Mouse (Mus musculus) C2C12 (cell line): Measurements from ENCODE around the gene Frmd4a.

ENCODE experiments used
- CEBPB ChIP-seq: IDR thresholded peaks from one replicate; pipeline ENCODE4 v1.6.1; 2011; ENCODE audit warnings: low read depth, mild to moderate bottlenecking, control low read depth, moderate library complexity
- CTCF ChIP-seq: IDR thresholded peaks from one replicate; pipeline ENCODE4 v1.5.1; 2011; ENCODE audit not compliant: control insufficient read depth, insufficient read depth, insufficient read length
- FOSL1 ChIP-seq: IDR thresholded peaks from one replicate; pipeline ENCODE4 v1.8.0; 2011; ENCODE audit warnings: mild to moderate bottlenecking, low read length; ENCODE audit not compliant: poor library complexity, insufficient read depth, severe bottlenecking
- MAX ChIP-seq: IDR thresholded peaks from one replicate; pipeline ENCODE4 v1.6.1; 2011; ENCODE audit warnings: mild to moderate bottlenecking, control low read depth
- MYOD1 ChIP-seq: IDR thresholded peaks from one replicate; pipeline ENCODE4 v1.6.1; 2011; ENCODE audit warnings: low read depth; ENCODE audit not compliant: control insufficient read depth, insufficient read length
- MYOG ChIP-seq: IDR thresholded peaks from one replicate; pipeline ENCODE4 v1.6.1; 2011; ENCODE audit not compliant: control insufficient read depth, insufficient read length; ENCODE audit errors: extremely low read depth
- USF1 ChIP-seq: IDR thresholded peaks from one replicate; pipeline ENCODE4 v1.6.1; 2011; ENCODE audit warnings: low read depth, mild to moderate bottlenecking, control low read depth, moderate library complexity

- TF ChIP-seq CTCF (no peak), FOSL1 (no peak), USF1 (no peak), MAX (no peak), MYOG (no peak), MYOD1 (no peak), CEBPB (no peak)
These were observed 80.1 kb downstream of the Frmd4a start for GRCm38 (mm10) chr2:4097601-4098000.
